In the genomic region with DNA sequence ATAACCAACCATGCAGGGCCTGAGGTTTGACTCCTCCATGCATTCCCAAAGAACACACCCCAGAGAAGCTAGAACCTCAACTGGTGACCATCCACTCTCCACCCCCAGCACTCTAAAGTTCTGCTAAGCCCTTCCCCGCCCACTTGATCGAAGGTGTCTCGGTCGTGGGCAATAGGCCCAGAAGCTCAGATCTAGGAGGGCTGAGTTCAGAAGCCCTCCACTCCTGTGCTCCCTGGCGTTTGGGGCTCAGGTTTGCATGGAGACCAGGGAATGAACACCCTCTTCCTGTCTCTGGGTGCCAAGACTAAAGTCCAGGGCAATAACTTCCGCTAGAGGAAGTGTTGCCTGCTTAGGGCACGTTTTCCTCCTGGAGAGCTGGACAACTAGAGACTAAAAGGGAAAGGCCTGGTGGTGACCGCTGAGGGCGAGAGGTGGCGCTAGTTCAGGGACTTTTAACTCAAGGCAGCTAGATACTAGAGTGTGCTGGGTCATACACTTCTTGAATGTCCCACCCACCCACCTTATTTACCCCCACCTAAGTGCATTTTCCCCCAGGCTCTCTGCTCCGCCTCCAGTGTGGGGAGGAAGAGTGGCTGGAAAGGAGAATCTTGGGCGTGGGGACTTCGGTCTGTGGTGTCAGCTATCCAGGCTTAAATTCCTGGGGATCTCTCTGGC, we compare ENCODE assay signal across 8 mouse cellular contexts. TPM values are rescaled to one million over a fixed set of nuclear protein-coding genes. Genes with fewer than 3 reads are reported as not detected.
A peak's percentile ranks its signal among the peaks of the same experiment; 100 is the strongest.
DNase-seq lines count a peak whose midpoint lies in the region; ATAC-seq and TF ChIP-seq lines count a peak whose summit lies in the region.

No protein-coding gene starts in this region.

- no peaks in the 10 kb centered on the region for H3K9me3 ChIP-seq in forebrain, embryonic 12.5 days
- H3K9me3 ChIP-seq in limb, embryonic 10.5 days (replicated peaks): no peaks in the 10 kb centered on the region
- no peaks in the 10 kb centered on the region for H3K9me3 ChIP-seq in neural tube, embryonic 11.5 days (ENCODE audit: control insufficient read depth, low read length)

- peaks cover 29% of the 10 kb centered on the region for H3K36me3 ChIP-seq in forebrain, embryonic 12.5 days (replicated peaks)
- H3K36me3 ChIP-seq in limb, embryonic 10.5 days: no peaks in the 10 kb centered on the region
- H3K36me3 ChIP-seq in neural tube, embryonic 11.5 days (ENCODE audit: control insufficient read depth, insufficient read depth, low read length): 0 out of 2 replicates have a peak, but pooled peaks cover 2% of the 10 kb centered on the region

- H3K27ac ChIP-seq in forebrain, embryonic 12.5 days: peak overlapping the region; percentile 91
- no peak overlapping the region for H3K27ac ChIP-seq in limb, embryonic 10.5 days
- H3K27ac ChIP-seq in neural tube, embryonic 11.5 days (ENCODE audit: low read depth, low read length): no peak overlapping the region

- peak; percentile 47; the same call in 1 of the 2 replicates for TF ChIP-seq CTCF in brain, embryonic 14.5 days (IDR thresholded peaks at IDR 0.05; ENCODE audit: borderline replicate concordance, extremely low read depth, insufficient read depth, insufficient read length)

- peak; percentile 33; the same call in 1 of the 2 replicates for ATAC-seq in frontal cortex, adult (ENCODE audit: low TSS enrichment)
- peak; percentile 5; the same call in 1 of the 2 replicates for ATAC-seq in forebrain, embryonic 12.5 days (ENCODE audit: low FRiP score)
- no peak for ATAC-seq in neural tube, embryonic 11.5 days (ENCODE audit: insufficient read depth, low FRiP score, low TSS enrichment)

- H3K27me3 ChIP-seq in forebrain, embryonic 12.5 days: peaks cover 69% of the 10 kb centered on the region
- H3K27me3 ChIP-seq in limb, embryonic 10.5 days (ENCODE audit: low read depth, poor library complexity, severe bottlenecking): peaks cover 100% of the 10 kb centered on the region
- H3K27me3 ChIP-seq in neural tube, embryonic 11.5 days (ENCODE audit: control insufficient read depth, insufficient read depth, low read length): peaks cover 72% of the 10 kb centered on the region

- WGBS in forebrain, embryonic 12.5 days: 5% methylated on average over 13 of the region's 13 CpGs
- WGBS in limb, embryonic 10.5 days: 0% methylated on average over 13 of the region's 13 CpGs
- 3% methylated on average over 13 of the region's 13 CpGs for WGBS in neural tube, embryonic 11.5 days

- no peak for DNase-seq in frontal cortex, postnatal 25 days (ENCODE audit: low spot score in 2 of 2)
- DNase-seq in brain, embryonic 14.5 days (ENCODE audit: low read depth): peak; percentile 75
- peak; percentile 64 for DNase-seq in limb, embryonic 10.5 days (ENCODE audit: low spot score)
- DNase-seq in neural tube, embryonic 11.5 days (ENCODE audit: low spot score): peak; percentile 66
- DNase-seq in testis, postnatal 10 days (ENCODE audit: low spot score): no peak
- no peak for DNase-seq in right cerebral cortex, adult 2 months (ENCODE audit: low spot score in 2 of 2)

- H3K9ac ChIP-seq in forebrain, embryonic 12.5 days: peak overlapping the region; percentile 53
- H3K9ac ChIP-seq in neural tube, embryonic 11.5 days (ENCODE audit: low read length): no peak overlapping the region; the same call in 1 of the 2 replicates

- peaks cover 72% of the 10 kb centered on the region for H3K4me1 ChIP-seq in forebrain, embryonic 12.5 days
- peaks cover 32% of the 10 kb centered on the region for H3K4me1 ChIP-seq in limb, embryonic 10.5 days
- peaks cover 39% of the 10 kb centered on the region for H3K4me1 ChIP-seq in neural tube, embryonic 11.5 days (ENCODE audit: control insufficient read depth, insufficient read depth, low read length)

- H3K4me3 ChIP-seq in forebrain, embryonic 12.5 days (replicated peaks): peak overlapping the region; percentile 28
- H3K4me3 ChIP-seq in limb, embryonic 10.5 days: 0 out of 2 replicates have a peak overlapping the region, but pooled peaks have one; percentile 13
- H3K4me3 ChIP-seq in neural tube, embryonic 11.5 days (ENCODE audit: low read depth, low read length): peak overlapping the region; percentile 13; the same call in 1 of the 2 replicates

- peak overlapping the region; percentile 59 for H3K4me2 ChIP-seq in forebrain, embryonic 12.5 days
- peak overlapping the region; percentile 25 for H3K4me2 ChIP-seq in neural tube, embryonic 11.5 days (ENCODE audit: low read depth)

- TF ChIP-seq POLR2A in brain, embryonic 14.5 days (IDR thresholded peaks at IDR 0.05; ENCODE audit: borderline replicate concordance, extremely low read depth, insufficient read depth, insufficient read length, poor library complexity, severe bottlenecking): no peak

RNA-seq across cellular contexts. Expression of gene Pax6, which starts 18.8 kb away (rescaled TPM):
- polyA plus RNA-seq in brain, embryonic 14.5 days (2012; rRNA removed): 63.3 and 76.2 TPM in 2 replicates
- polyA plus RNA-seq in forebrain, embryonic 12.5 days (2016; fragmentation: Nextera tagmentation; extraction: Ambion mirVana): 110 and 111 TPM in 2 replicates
- polyA plus RNA-seq in limb, embryonic 10.5 days (2016; fragmentation: Nextera tagmentation; extraction: Ambion mirVana): 0.09 and 0.15 TPM in 2 replicates
- 28.2 and 30.7 TPM in 2 replicates for polyA plus RNA-seq in neural tube, embryonic 11.5 days (2014; fragmentation: Nextera tagmentation; extraction: Ambion mirVana)

Comparison
In these comparisons a context has a peak if more than half of its experiments do, and no peak if none do; other contexts are left out.
1. DNase-seq: peak in brain, embryonic 14.5 days (single experiment), limb, embryonic 10.5 days (single experiment) and neural tube, embryonic 11.5 days (single experiment); none in frontal cortex, postnatal 25 days (0 of 2), testis, postnatal 10 days (single experiment) and right cerebral cortex, adult 2 months (0 of 2).
2. RNA of gene Pax6, which starts 18.8 kb away (polyA plus RNA-seq): 110 to 111 TPM in forebrain, embryonic 12.5 days, 63.3 to 76.2 TPM in brain, embryonic 14.5 days and 28.2 to 30.7 TPM in neural tube, embryonic 11.5 days; 0.09 to 0.15 TPM in limb, embryonic 10.5 days; every median in the first group is over 10 times any median in the second.
3. Peak in every context shown above with its lines, with median percentiles within 50 percentile points of each other: H3K4me3 ChIP-seq.